Mouse (Mus musculus): ENCODE data around the gene Has3. TPM values are rescaled to one million over a fixed set of nuclear protein-coding genes. Genes with fewer than 3 reads are reported as not detected.
"Not testable (repeated sequence)": the region's sequence is repeated elsewhere in the genome, so short reads cannot be mapped to it uniquely, and the experiment has no call there.

Gene Has3
- total RNA-seq, 2 experiments from 2014 or later = 0.42 to 0.51 TPM

DNA sequence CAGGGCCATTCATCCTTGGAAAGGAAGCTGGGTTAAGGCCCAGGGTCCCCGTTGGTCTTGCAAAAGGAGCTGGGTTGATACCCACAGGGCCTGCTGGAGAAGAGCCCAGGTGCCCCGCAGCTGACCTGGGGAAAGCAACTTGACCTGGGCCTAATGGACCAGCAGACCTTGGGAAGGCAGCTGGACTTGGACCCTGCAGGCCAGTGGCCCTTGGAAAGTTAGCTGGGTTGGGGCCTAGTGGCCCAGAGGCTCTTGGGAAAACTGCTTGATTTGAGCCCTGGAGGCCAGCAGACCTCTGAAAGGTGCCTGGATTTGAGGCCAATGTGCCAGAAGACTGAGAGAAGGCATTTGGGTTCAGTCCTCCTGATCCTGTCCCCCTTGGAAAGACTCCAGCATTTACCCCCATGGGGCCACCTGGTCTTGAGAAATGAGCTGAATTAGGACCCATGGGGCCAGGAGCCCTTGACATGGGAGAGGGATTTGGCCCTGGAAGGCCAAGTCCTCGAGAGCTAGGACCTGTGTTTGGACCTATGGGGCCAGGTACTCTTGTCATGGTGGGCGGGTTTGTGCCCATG is 14.9 kb downstream of the Has3 start:
- not testable (repeated sequence) for DNase-seq

DNA sequence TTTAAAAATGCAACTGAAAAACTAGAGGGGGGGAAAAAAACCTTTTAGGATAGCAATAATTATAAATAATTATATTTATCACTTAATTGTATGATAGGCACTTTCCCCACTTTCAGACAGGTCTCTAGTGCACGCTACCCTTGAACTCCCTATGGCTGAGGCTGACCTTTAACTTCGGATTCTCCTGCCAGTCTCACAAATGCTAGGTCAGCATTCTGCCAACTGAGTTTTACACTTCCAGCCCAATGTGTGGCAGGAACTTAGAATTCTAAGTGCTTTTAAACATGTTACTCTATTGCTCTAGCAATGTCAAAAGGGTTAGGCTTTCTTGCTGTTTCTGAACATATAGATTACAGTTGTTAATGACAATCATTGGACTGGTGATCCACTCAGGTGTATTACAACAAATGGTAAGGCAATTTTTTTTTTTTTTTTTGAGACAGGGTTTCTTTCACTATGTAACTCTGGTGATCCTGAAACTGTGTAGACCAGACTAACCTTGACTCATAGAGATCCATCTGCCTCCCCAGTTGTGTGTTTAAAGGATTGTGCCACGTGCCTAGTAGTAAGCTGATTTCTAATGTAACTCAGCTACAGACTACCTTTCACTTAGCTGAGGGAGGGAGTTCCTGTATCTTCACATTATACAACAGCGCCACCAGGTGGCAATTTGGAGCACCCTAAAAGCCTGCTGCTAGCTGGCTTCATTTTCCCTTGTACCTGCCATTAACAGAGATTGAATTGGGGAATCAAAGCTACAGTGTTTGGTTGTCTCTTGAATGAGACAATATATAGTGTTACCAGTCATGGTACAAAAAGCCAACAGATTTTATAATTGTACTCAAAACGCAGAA is 17.5 kb downstream of the Has3 start:
- DNase-seq = peak; percentile 76 to 86

DNA sequence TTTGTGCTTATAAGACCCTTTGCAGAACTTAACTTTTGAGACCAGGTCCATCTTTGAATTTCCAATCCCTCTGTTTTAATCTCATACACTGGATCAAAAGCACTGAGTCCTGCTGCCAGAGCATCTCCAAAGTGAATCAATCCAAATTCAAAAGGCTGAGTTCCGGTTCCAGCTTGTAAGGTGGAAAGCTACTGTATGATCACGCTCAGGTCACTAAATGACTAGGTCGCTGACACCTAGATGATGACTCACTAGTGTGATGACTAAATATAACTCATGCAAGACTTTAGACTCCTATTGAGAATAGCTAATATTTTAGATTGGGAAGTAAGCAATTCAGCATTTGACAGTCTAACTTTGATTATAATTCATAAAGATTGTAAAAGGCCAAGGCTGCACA is 18.8 kb downstream of the Has3 start:
- DNase-seq = no peak

GRCm38 (mm10) chr8:106892210-106892805 is 22.3 kb downstream of the Has3 start:
- peak; percentile 36 to 39 for DNase-seq

- no peak for DNase-seq
Measured at GRCm38 (mm10) chr8:106892806-106893451, 22.9 kb downstream of the Has3 start.

DNA sequence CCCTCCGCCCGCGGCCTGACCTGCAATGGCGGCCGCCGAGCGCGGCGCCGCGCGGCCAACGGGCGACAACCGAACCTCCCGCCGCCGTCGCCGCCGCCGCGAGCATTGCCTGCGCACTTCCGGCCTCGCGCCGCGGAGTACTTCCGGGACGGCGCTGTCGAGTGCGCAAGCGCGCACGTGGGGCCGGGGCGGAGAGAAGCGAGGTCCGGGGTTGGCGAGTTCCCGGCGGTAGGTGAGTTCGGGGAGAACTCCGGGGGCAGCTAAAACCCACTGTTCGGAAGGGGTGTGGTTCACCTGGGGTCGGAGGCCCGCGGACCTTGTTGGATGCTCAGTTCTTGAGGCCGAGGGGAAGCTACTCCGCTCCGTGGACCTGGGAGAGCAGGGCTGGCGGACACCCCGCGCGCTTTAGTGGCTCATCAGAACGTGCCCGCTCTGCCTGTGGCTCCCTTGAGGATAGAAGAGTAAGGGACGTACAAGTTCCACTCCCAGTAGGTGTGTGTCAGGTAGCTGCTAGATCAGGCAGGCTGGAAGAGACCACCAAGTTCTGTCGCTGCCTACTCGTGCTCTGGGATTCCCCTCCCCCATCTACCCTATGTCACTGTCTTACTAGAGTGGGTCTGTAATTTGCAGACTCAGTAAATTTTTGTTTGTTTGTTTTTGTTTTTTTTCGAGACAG is 23.6 kb downstream of the Has3 start, which contains the start of gene Utp4:
Gene Utp4 (plus strand): TSS at position 156 of the 676 bp plus-strand sequence.
- DNase-seq = peak; percentile 89 to 91

GRCm38 (mm10) chr8:106899473-106899872 is 29.4 kb downstream of the Has3 start:
- DNase-seq = no peak

DNA sequence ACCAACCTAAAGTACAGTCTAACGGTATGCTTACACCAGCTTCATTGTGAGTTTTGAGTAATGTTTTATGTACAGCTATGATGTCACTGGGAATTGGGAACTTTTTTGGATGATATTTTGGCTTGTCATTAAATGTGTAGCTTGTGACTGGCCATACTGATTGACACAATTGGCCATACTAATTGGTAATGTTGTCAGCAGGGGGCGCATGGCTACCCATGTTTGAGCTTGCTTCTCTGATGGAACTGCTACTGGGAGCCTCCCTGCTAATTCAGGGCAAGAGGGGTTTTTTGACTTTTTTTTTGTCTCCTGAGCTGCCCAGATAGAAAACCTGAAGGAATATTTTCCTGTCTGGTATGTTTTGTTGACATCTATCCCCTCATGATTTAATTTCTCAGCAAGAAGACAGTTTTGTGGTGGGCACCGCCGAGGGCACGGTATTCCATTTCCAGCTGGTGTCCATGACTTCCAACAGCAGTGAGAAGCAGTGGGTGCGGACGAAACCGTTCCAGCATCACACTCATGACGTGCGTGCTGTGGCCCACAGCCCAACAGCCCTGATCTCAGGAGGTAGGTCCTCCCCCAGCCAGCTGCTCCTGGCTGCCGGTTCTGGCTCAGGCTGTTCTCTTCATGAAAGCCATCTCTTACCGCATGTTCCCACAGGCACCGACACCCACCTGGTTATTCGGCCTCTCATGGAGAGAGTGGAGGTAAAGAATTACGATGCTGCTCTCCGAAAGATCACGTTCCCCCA is 35.9 kb downstream of the Has3 start:
- peak; percentile 75 to 87 for DNase-seq

DNA sequence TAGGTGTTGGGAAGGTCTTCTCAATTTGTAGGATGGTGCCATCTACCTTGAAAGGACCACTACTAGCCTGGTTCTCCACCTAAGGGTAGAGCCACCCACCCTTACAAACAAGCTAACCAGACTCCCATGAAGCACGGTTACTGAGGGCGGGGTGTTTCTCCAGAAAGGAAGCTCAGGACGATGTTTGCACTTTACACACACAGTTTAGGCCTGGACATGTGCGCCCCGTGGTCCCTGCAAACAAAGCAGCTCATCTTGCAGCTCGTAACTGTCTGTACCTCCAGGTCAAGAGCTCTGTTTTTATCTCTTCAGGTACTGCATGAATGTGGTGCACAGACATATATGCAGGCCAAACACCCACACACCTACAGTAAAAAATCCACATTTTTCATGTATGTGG is 36.6 kb downstream of the Has3 start:
- no peak for DNase-seq

- DNase-seq = peak in 1 of 2 experiments; percentile 48
Measured at GRCm38 (mm10) chr8:106907450-106907849, 37.4 kb downstream of the Has3 start.

- DNase-seq = peak in 1 of 2 experiments; percentile 25
Measured at GRCm38 (mm10) chr8:106908291-106908690, 38.2 kb downstream of the Has3 start.

DNA sequence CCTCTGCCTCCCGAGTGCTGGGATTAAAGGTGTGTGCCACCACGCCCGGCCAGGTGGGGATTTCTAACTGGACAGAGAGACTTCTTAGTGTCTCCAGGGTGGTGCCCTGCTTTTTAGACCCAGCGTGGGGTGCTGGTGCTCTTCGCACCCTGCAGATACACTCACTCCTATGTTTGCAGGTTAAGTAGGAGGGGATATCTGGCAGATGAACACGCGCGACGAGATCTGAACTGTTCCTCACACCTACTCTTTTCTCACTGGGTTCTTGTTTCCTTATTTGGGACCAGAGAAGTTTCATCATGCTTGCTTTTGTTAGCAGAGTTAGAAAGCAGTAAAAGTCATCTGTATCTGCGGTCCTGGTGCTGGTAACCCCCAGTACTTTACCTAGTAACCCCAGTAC is 43.6 kb downstream of the Has3 start:
- DNase-seq = no peak

- DNase-seq = no peak
Measured at GRCm38 (mm10) chr8:106919721-106920394, 49.8 kb downstream of the Has3 start.

- no peak for DNase-seq
Measured at GRCm38 (mm10) chr8:106920395-106920741, 50.3 kb downstream of the Has3 start.

GRCm38 (mm10) chr8:106924057-106924456 is 54.0 kb downstream of the Has3 start:
- no peak for DNase-seq

DNA sequence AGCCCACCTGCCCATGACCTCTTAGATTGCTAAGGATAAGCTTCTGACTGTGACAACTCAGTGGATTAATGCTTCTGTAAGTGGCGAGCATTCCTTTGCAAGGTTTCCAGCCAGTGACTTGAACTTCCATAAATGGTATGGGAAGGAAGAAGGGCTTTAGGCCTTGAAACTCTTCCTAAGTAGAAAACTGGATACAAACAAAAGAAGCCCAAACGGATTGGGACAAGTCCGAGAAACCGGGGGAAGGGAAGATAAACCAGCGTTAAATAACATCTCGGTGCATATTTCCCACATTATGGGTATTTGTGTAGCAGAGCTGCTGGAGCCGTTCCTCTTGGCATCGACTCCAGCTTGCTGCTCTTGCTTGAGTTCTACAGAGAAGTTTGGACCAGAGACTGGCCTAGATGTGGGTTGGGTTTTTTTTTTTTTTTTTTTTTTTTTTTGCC is 54.9 kb downstream of the Has3 start:
- peak; percentile 44 to 50 for DNase-seq

- DNase-seq = no peak
Measured at GRCm38 (mm10) chr8:106925446-106925845, 55.4 kb downstream of the Has3 start.

GRCm38 (mm10) chr8:106927247-106927646 is 57.2 kb downstream of the Has3 start:
- DNase-seq = no peak

DNA sequence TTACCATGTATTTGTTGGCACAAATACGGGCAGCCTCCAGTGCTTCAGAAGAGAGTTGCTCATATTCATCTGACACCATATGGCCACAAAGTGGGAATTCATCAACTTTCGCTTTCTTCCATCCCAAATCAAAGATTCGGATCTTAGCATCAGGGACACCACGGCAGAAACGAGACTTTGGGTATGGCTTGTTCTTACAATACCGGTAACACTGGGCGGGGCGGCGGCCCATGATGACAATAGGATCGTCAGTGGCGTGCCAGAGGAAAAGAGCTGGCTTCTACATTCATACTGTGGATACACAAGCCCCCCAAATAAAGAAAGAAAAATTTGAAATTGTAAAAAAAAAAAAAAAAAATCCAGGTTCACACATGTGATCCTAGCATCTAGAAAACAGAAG is 58.1 kb downstream of the Has3 start:
- DNase-seq = not testable (repeated sequence)

GRCm38 (mm10) chr8:106929155-106929913 is 59.3 kb downstream of the Has3 start:
- peak; percentile 79 to 85 for DNase-seq

All from heart, adult 18-20 months (tissue).